Mouse (Mus musculus) lung, adult 2 months (tissue): ENCODE results near the gene Gm20662.

Experiments
- CTCF ChIP-seq: fragments of 200-500 bp; IDR thresholded peaks from 2 replicates; pipeline ENCODE4 v1.5.1; 2011; ENCODE audit warnings: mild to moderate bottlenecking, low read length, control low read depth; ENCODE audit not compliant: insufficient read depth
- POLR2A ChIP-seq: fragments of 200-500 bp; IDR thresholded peaks from 2 replicates; pipeline ENCODE4 v1.6.1; 2011; ENCODE audit warnings: low read depth, mild to moderate bottlenecking, control low read depth, low read length, borderline replicate concordance; ENCODE audit errors: extremely low read depth

GRCm38 (mm10) chr9:108049016-108049455 is 52.9 kb downstream of the Gm20662 start, which contains the start of gene Gmppb:
- no peak for TF ChIP-seq CTCF
- peak; percentile 86; the same call in 1 of the 2 replicates for TF ChIP-seq POLR2A
